Mouse (Mus musculus) neutrophil, adult 5-6 weeks (primary cell): Measurements from ENCODE around the gene Astl. TPM values are rescaled to one million over a fixed set of nuclear protein-coding genes. Genes with fewer than 3 reads are reported as not detected.
"Not testable (repeated sequence)": the region's sequence is repeated elsewhere in the genome, so short reads cannot be mapped to it uniquely, and the experiment has no call there.

Experiments used
- ATAC-seq: fragments of 151-379, 151-347 bp; 2 replicates; pipeline ENCODE4 v1.8.0; 2017; ENCODE audit warnings: mild to moderate bottlenecking, moderate TSS enrichment; ENCODE audit not compliant: insufficient number of reproducible peaks, poor library complexity, low FRiP score, severe bottlenecking; ENCODE audit errors: extremely low read depth
- total RNA-seq: library from RNA; stranded (forward); fragments of 200-1000 nt; gene quantifications from 2 replicates; pipeline ENCODE4 v1.2.3, GENCODE M21; 2017

Astl gene
- 1.2 and 1.5 TPM in 2 replicates for total RNA-seq

DNA sequence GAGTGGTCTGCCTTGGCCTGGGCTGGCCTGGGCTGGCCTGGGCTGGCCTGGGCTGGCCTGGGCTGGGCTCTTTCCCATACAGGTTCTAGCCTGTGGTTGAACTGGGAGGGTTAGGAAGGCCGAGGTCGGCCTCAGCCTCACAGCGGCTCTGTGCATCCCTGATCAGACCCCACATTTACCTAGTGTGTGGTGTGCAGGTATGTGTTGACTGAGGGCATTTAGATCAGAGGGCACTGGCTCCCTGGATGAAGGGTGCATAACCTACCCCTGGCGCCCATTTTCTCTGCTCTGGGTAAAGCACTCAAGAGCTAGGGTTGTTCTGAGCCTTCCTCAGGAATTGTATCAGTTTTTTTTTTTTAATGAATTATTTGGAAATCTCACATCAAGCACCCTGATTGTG lies at the start of gene Astl:
Gene Astl (plus strand): TSS at position 224 of the 400 bp plus-strand sequence.
- no peak for ATAC-seq

DNA sequence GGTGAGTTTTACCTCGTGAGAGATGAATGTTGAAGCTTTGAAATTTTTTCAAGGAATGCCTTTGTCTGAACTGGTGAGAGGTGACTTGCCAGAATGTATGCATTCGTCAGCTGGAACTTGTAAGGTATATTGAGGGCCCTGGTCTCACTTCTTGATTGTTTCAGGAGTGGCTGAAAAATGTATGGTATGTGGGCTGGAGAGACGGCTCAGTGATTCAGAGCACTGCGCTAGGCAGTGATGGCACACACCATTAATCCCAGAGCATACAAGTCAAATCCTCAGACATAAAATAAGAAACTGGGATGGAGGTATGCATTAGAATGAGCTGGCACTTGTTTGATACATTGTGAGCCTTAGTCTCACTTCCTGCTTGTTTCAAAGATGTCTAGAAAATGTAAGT lies 46.2 kb upstream of the Astl start:
- no peak for ATAC-seq

DNA sequence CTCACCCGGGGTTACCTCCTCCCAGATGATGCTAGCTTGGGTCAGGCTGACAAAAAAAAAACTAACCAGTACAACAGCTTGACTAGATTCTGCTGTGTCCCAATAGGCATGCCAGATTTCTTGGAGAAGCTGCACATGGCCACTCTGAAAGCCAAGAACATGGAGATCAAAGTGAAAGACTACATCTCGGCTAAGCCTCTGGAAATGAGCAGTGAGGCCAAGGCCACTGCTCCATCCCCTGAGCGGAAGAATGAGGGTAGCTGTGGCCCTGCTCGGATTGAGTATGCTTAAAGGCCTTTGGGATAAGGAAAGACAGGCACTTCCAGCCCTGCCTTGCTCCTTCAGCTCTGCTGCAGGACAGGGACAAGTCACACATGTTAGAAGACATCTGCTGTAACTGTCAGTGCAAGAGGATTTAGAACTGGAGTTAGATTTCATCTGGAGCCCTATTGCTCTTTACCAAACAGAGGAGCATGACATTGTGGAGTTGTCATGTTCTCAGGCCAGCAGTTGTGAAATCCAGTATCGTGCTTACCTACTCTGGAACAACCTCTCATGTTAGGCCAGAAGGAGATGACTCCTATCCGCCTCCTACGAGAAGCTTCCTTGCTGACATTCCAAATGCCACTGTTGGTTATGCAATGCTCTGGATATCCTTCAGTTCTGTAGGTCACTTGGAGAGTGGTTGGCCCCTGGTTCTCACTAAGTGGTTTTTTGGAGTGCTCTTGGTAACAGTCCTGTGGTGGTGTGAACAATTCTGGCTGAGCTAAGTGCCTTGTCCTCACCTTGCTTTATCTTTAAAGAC lies 41.2 kb upstream of the Astl start:
- no peak for ATAC-seq

DNA sequence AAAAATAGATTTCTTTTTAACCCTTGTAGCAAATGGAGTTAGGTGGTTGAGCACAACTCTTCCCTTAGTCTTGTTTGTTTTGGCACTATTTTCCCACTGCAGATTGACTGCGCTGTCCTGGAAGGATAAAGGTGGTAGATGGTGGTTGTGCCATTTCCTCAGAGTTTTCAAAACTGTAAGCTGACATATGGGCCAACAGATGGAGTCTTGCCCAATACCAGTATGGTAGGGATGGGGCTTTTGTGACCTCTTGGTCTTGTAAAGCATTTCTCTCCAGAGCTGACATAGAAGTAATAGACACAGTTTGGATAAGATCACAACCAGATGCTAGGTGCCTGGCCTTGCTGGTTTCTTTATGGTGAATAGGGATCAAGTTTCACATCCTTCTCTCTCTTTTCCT lies 40.4 kb upstream of the Astl start:
- ATAC-seq: no peak

DNA sequence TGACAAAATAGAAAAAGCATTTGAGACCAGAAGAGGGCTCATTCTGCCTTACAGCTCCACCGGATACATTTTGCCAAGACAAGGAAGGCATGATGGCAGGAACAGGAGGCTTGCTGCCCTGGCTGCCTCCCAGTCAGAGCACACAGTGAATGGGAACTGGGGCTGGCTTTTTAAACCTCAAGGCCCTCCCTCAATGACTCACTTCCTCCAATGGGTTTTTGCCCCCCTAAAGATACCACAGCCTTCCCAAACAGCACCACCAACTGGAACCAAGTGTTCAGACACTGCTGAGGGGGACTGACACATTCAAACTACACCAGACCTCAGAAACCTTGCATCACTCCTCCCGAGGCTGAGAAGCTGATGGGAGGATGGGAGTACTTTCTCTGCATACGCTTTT lies 37.7 kb upstream of the Astl start:
- peak; percentile 61 for ATAC-seq

DNA sequence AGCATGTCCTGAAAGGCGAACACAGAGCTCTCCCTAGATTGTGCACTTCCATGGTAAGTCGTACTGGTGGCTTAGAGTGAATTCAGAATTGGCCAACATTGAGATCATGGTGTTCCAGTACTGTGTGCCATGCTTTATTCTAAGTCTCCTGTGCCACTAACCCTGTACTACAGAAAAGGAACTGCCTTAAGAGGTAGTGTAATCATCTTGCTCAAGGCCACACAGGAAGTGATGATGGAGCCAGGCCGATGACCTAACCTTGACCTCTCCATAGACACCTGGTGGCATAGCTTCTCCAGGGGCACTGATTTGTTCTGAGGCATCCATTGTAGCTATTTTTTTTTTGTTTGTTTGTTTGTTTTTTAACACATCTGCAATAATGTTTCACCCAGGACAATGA lies 36.6 kb upstream of the Astl start:
- ATAC-seq: peak; percentile 96

DNA sequence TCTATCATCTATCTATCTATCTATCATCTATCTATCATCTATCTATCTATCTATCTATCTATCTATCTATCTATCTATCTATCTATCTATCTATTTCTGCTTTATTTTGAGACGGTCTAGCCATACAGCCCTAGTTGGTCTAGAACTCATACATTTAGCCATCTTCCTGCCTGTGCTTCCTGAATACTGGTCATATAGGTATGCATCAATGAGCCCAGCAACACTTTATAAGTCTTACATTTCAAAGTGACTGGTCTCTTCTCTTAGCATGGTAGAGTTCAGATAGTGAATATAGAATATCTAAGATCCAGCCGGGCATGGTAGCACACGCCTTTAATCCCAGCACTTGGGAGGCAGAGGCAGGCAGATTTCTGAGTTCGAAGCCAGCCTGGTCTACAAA lies 34.2 kb upstream of the Astl start:
- not testable (repeated sequence) for ATAC-seq

DNA sequence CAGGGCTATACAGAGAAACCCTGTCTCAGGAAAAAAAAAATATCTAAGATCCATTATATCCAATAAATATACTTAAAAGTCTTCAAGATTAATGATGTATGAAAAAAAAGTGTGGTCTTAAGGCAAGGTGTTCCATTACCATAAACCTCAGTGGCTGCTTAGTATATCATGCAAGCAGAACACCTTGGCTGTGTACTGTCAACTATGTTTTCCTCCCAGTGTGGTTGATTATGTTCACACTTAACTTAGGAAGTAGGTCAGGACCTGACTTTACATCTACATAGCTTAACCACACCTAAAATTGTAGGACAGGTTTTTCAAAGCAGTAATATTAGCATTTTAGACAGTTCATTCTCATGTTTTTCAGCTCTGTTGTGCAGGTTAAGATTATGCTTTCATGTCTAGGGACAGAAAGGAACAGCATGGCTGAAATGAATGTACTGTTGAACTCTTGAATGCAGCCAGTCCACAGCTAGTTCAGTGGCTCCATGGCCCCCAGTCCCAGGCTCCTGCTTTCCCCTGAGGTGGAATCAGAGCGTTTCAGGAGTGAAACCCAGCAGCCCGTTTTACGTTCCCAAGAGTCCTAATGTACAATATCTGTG lies 33.7 kb upstream of the Astl start:
- ATAC-seq: no peak

DNA sequence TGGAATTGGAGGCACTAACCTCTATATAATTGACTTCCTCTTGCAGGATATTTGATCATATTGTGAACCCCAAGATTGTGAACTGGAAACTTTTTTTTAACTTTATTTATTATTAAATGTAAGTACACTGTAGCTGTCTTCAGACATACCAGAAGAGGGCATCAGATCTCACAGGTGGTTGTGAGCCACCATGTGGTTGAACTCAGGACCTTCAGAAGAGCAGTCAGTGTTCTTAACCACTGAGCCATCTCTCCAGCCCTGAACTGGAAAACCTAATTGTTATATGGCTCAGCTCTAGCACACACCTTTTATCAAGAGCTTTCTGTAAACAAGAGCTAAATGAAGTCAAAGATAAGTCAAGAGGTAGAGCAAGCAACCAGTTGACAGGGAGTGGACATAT lies 32.3 kb upstream of the Astl start:
- ATAC-seq: no peak

DNA sequence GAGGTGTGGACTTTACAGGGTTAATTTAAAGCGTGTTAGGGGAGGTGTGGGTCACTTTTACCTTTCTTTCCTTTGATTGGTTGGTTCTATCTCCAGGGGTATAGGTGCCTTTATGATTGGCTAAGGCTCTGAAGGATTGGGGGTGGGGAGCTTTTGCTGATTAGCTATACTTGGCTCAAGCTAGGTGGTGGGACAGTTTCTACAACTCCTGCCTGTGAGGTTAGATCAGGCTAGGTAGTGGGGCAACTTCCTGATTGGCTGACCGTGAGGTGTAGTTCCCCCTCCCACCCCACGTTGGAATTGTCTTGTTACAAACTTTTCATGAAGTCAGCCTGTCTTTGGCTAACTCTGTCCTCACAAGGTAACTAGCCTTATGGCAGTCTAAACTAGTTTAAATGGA lies 31.3 kb upstream of the Astl start:
- no peak; the same call in 1 of the 2 replicates for ATAC-seq

DNA sequence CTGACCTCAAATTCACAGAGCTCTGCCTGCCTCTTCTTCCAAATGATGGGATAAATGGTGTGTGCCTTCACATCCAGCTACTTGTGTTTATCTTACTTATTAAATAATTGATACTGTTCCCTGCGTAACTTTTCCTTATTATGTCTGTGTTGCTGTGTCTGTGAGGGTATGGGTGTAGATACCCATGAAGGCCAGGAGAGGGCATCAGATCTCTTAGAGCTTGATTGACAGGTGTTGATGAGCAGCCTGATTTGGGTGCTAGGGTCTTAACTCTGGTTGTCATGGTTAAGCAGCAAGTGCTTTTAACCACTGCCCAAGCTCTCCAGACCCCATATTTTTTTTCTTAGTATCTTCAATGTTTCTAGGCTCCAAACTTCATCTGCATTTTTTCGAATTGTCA lies 29.8 kb upstream of the Astl start:
- ATAC-seq: peak; percentile 90

DNA sequence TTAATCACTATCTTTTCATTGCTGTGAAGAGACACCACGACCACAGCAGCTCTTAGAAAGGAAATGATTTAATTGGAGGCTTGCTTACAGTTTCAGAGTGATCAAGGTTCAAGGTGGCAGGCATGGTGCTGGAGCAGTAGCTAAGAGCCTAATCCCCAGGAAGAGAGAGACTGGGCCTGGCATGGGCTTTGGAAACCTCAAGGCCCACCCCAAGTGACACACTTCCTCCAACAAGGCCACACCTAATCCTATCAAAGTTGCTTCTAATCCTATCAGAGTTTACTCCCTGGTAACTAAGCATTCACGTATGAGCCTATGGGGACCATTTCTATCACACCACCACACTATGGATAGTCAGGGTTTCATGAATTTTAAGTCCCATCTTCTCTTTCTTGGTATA lies 28.2 kb upstream of the Astl start:
- no peak for ATAC-seq

DNA sequence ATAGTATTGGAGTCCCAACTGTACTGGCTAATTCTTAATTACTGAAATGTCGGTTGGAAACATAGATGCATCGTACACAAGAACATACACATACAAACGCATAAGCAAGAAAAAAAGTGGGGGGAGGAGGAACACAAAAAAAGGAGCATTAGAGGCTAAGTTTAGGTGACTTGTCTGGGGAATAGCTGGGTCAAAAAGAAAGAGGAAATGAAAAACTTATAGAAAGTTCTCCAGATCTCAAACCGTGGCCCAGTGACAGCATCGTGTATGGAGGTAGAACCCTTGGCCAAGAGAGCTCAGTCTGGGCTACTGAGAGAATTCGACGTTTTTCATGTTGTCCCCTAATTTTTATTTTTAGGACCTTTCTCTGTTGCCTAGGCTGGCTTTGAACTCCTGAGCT lies 27.8 kb upstream of the Astl start:
- no peak for ATAC-seq

DNA sequence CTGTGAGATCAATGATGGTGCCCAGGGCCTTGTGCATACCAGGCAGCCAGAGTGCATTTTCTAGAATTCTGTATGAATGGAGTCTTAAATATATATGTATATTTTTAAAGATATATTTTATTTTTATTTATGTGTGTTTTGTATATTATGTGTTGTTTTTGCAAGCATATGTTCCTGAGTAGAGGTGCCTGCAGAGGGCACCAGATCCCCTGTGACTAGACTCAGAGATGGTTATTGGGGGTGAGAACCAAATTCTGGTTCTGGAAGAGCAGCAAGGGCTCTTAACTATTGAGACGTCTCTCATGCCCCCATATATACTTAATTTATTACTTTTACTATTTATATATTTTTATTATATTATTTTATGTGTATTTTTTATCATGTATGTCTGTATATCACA lies 27.2 kb upstream of the Astl start:
- ATAC-seq: no peak

DNA sequence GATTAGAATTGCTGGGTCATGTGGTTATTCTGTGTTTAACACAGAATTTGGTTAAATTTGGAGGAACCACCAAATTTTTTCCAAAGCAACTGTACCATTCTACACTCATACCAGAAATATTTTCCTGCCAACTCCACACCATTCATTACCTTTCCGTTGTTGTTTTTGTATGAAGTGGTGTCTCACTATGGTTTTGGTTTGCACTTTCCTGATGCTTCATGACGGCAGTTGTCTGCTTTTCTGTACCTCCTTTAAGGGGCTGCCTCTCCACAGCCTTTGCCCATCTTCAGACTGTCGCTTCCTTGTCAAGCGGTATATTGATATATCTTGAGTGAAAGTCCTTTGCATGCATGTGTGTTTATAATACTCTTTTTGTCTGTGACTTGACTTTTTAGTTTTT lies 25.6 kb upstream of the Astl start:
- no peak for ATAC-seq

DNA sequence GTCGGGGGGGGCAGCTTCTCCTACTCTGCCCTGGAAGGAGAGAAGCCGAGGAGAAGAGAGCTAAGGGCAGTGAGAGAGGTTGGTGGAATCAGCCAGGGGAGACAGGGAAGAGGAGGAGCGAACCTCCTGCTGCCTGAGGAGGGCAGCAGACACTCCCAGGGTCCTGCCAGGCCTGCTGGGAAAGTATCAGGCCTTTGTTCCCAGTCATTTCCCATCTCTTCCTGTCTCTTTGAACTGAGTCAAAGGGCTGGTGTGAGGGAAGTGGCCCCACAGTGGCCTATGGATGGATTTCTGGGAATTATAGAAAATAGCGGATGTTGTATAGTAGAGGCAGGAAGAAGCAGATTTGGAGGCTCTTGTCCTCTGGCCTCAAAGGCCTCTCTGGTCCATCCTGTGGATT lies 24.6 kb upstream of the Astl start:
- ATAC-seq: no peak

DNA sequence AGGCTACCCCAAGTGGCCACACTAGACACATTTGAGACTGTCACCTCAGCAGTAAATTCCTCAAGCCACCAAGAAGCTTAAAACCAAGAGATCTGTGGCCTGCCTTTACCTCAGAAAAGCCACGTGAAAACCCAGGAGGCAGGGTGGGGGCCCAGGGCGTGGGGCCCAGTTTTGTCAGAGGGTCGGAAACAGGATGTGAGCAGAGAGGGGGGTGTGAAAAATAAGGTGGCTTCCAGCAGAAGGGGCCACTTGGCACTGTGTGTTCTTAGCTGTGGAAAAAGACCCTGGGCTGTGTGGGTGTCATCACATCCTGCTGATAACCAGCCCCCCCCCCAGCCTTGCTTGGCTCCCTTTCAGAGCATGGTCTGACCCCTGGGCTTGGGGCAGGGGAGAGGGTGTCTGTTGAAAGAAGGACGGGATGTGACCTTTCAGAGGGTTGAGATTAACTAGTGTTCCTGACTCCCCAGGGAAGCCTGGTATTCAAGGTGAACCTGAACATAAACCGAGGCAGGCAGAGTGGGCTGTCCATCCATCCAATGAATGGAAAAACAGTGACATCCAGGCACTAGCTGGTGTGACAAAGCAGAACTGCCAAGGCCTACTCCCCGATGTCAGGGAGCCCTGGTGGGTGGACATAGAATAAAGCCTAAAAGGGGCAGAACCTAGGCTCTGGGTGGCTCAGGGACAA lies 23.8 kb upstream of the Astl start:
- peak; percentile 59 for ATAC-seq

DNA sequence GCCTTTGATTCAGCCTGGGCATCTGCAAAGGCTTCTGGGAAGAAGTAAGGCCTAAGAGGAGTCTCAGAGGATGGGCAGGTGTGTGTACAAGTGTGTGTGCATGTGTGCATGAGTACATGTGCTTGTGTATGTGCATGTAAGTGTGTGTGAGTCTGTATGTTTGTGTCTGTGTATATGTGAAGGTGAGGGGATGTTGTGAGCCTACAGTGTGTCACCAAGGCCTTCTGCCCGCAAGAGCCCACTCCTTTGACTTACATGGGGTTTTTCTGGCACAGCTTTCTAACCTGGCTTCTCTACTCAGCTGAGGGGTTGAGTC lies 23.3 kb upstream of the Astl start:
- ATAC-seq: no peak

DNA sequence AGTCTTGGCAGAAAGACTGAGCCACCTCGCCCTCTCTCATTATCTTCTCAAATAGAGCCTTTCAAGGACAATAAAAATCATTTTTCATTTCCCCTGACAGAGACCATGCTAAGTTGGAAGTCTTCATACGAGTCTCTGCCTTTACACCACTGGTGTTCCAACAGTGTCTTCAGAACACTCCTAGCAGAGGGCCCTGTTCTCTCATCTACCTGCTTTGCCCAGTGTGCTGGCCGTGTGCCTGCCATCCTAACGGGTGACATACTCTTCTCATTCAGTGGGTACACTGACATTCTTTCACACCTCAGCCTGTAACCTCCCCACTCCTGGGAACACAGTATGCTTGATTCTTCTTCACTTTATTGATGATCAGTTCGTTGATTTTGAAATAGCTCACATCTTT lies 22.0 kb upstream of the Astl start:
- ATAC-seq: no peak

DNA sequence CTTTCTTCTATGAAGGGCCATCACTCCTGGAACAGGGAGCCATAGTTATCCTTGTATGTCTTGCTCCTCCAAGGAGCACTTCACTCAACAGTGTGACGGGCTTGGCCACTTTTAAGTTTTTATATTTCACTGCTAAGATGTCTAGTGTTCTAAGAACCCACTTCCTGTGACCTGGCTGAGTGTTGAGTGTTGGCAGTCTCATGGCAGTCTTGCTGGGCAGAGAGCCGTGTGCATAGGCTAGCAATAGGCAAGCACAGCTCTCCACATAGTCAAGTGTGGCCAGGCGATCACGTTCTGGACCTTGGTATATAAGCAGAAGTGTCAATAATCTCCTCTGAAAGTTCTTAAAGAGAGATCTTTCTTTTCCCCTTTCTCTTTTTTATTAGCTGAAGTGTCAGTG lies 20.3 kb upstream of the Astl start:
- ATAC-seq: peak; percentile 33
